Mouse (Mus musculus): ENCODE results near the gene Tmem135. TPM values are rescaled to one million over a fixed set of nuclear protein-coding genes. Genes with fewer than 3 reads are reported as not detected.

The Tmem135 gene
- total and polyA plus RNA-seq, 3 experiments, result 18.0 to 31.0 (median 30.0) TPM

- no peaks in the 10 kb centered on the region for H3K27me3 ChIP-seq (replicated peaks)
- H3K4me3 ChIP-seq (replicated peaks in 1 of 3; ENCODE audit: low read depth in 2 of 3, low read length in 2 of 3, poor library complexity in 1 of 3), result no peak overlapping the region
- TF ChIP-seq E2F4 (IDR thresholded peaks at IDR 0.05; ENCODE audit: insufficient replicate concordance, low read depth, low read length), result no peak
- TF ChIP-seq RAD21 (IDR thresholded peaks at IDR 0.05; ENCODE audit: low read depth, low read length), result no peak
- no peak for TF ChIP-seq SMC3 (IDR thresholded peaks at IDR 0.05; ENCODE audit: low read depth, low read length)
- TF ChIP-seq CTCF (conservative IDR thresholded peaks at IDR 0.05 in 1 of 2, IDR thresholded peaks at IDR 0.05 in 1 of 2; ENCODE audit: low read depth in 2 of 2, low read length in 2 of 2), result no peak
- no peak for TF ChIP-seq KAT2A (IDR thresholded peaks at IDR 0.05; ENCODE audit: insufficient replicate concordance, low read length)
- dilution Hi-C loops (cut with MboI; ENCODE audit: extremely low pct_ligation_motif_present, extremely low pct_unique_long_range_greater_than_20kb, low sequenced_read_pairs) (no loop called here), in situ Hi-C loops (cut with MboI; ENCODE audit: low pct_ligation_motif_present, low pct_unique_long_range_greater_than_20kb, low sequenced_read_pairs) (no loop called here)
- peaks cover 0 to 12% of the 10 kb centered on the region in 2 experiments for H3K36me3 ChIP-seq (replicated peaks in 1 of 2; ENCODE audit: control insufficient read depth in 1 of 2, insufficient read depth in 1 of 2, low read length in 1 of 2)
- peaks cover 10 to 76% of the 10 kb centered on the region in 2 experiments for H3K4me1 ChIP-seq (ENCODE audit: control insufficient read depth in 1 of 2, insufficient read depth in 2 of 2)
- H3K79me2 ChIP-seq (replicated peaks; ENCODE audit: control insufficient read depth, extremely low read depth, insufficient read depth, poor library complexity, severe bottlenecking), result no peaks in the 10 kb centered on the region
- H3K9me3 ChIP-seq (replicated peaks; ENCODE audit: low read length), result no peaks in the 10 kb centered on the region
- H3K9ac ChIP-seq (ENCODE audit: insufficient read depth, low read depth), result no peak overlapping the region
- H3K27ac ChIP-seq (ENCODE audit: insufficient read depth, low read depth), result no peak overlapping the region
- DNase-seq (ENCODE audit: extremely low read depth), result peak; percentile 65
- H3K4me2 ChIP-seq (ENCODE audit: insufficient read depth, low read depth, poor library complexity, severe bottlenecking), result no peak overlapping the region
Observed at GRCm38 (mm10) chr7:89177926-89178325, 226.1 kb downstream of the Tmem135 start.

GRCm38 (mm10) chr7:89174430-89174829 is 229.6 kb downstream of the Tmem135 start:
- peaks cover 0 to 4% of the 10 kb centered on the region in 2 experiments for H3K36me3 ChIP-seq (replicated peaks in 1 of 2; ENCODE audit: control insufficient read depth in 1 of 2, insufficient read depth in 1 of 2, low read length in 1 of 2)
- H3K4me2 ChIP-seq (ENCODE audit: insufficient read depth, low read depth, poor library complexity, severe bottlenecking), result no peak overlapping the region
- in situ Hi-C loops (cut with MboI; ENCODE audit: low pct_ligation_motif_present, low pct_unique_long_range_greater_than_20kb, low sequenced_read_pairs) (no loop called here), dilution Hi-C loops (cut with MboI; ENCODE audit: extremely low pct_ligation_motif_present, extremely low pct_unique_long_range_greater_than_20kb, low sequenced_read_pairs) (no loop called here)
- H3K27me3 ChIP-seq (replicated peaks), result no peaks in the 10 kb centered on the region
- TF ChIP-seq RCOR1 (conservative IDR thresholded peaks at IDR 0.05; ENCODE audit: low read depth, low read length) (no peak), ELF1 (IDR thresholded peaks at IDR 0.05; ENCODE audit: low read depth, low read length) (no peak), HCFC1 (IDR thresholded peaks at IDR 0.05; ENCODE audit: low read depth, low read length) (no peak), IRF4 (IDR thresholded peaks at IDR 0.05; ENCODE audit: low read depth, low read length) (no peak), JUND (conservative IDR thresholded peaks at IDR 0.05; ENCODE audit: low read depth, low read length) (no peak), ZMIZ1 (IDR thresholded peaks at IDR 0.05; ENCODE audit: low read depth, low read length) (no peak)
- no peak overlapping the region for H3K9ac ChIP-seq (ENCODE audit: insufficient read depth, low read depth)
- no peak for DNase-seq (ENCODE audit: extremely low read depth)
- no peak overlapping the region for H3K27ac ChIP-seq (ENCODE audit: insufficient read depth, low read depth)
- H3K9me3 ChIP-seq (replicated peaks; ENCODE audit: low read length), result no peaks in the 10 kb centered on the region
- H3K4me3 ChIP-seq (replicated peaks in 1 of 3; ENCODE audit: low read depth in 2 of 3, low read length in 2 of 3, poor library complexity in 1 of 3), result no peak overlapping the region
- H3K79me2 ChIP-seq (replicated peaks; ENCODE audit: control insufficient read depth, extremely low read depth, insufficient read depth, poor library complexity, severe bottlenecking), result no peaks in the 10 kb centered on the region
- H3K4me1 ChIP-seq (ENCODE audit: control insufficient read depth in 1 of 2, insufficient read depth in 2 of 2), result peaks cover 20 to 91% of the 10 kb centered on the region in 2 experiments

GRCm38 (mm10) chr7:89173018-89173417 is 231.0 kb downstream of the Tmem135 start:
- Histone ChIP-seq H3K9me3 (replicated peaks; ENCODE audit: low read length) (no peaks in the 10 kb centered on the region), H3K79me2 (replicated peaks; ENCODE audit: control insufficient read depth, extremely low read depth, insufficient read depth, poor library complexity, severe bottlenecking) (no peaks in the 10 kb centered on the region), H3K4me1 (ENCODE audit: control insufficient read depth in 1 of 2, insufficient read depth in 2 of 2) (peaks cover 20 to 85% of the 10 kb centered on the region in 2 experiments), H3K36me3 (replicated peaks in 1 of 2; ENCODE audit: control insufficient read depth in 1 of 2, insufficient read depth in 1 of 2, low read length in 1 of 2) (peaks cover 0 to 1% of the 10 kb centered on the region in 2 experiments), H3K27me3 (replicated peaks) (no peaks in the 10 kb centered on the region), H3K4me2 (ENCODE audit: insufficient read depth, low read depth, poor library complexity, severe bottlenecking) (peak overlapping the region; percentile 82), H3K27ac (ENCODE audit: insufficient read depth, low read depth) (peak overlapping the region; percentile 62), H3K9ac (ENCODE audit: insufficient read depth, low read depth) (no peak overlapping the region), H3K4me3 (replicated peaks in 1 of 3; ENCODE audit: low read depth in 2 of 3, low read length in 2 of 3, poor library complexity in 1 of 3) (no peak overlapping the region)
- dilution Hi-C loops (cut with MboI; ENCODE audit: extremely low pct_ligation_motif_present, extremely low pct_unique_long_range_greater_than_20kb, low sequenced_read_pairs), result no loop called here
- DNase-seq (ENCODE audit: extremely low read depth), result peak; percentile 82
- in situ Hi-C loops (cut with MboI; ENCODE audit: low pct_ligation_motif_present, low pct_unique_long_range_greater_than_20kb, low sequenced_read_pairs), result no loop called here
- TF ChIP-seq MXI1 (IDR thresholded peaks at IDR 0.05; ENCODE audit: low read depth, low read length) (peak; percentile 68), E2F4 (IDR thresholded peaks at IDR 0.05; ENCODE audit: insufficient replicate concordance, low read depth, low read length) (no peak), ETS1 (conservative IDR thresholded peaks at IDR 0.05; ENCODE audit: low read depth, low read length) (peak; percentile 92), ELF1 (IDR thresholded peaks at IDR 0.05; ENCODE audit: low read depth, low read length) (no peak), ZMIZ1 (IDR thresholded peaks at IDR 0.05; ENCODE audit: low read depth, low read length) (no peak), CHD2 (IDR thresholded peaks at IDR 0.05; ENCODE audit: low read length) (no peak), RCOR1 (conservative IDR thresholded peaks at IDR 0.05; ENCODE audit: low read depth, low read length) (peak; percentile 92), TCF12 (IDR thresholded peaks at IDR 0.05; ENCODE audit: low read depth, low read length) (peak; percentile 56; the same call in 1 of the 2 replicates), JUN (IDR thresholded peaks at IDR 0.05; ENCODE audit: insufficient read depth, low read depth, low read length) (peak; percentile 95), POLR2A (IDR thresholded peaks at IDR 0.05; ENCODE audit: low read depth, low read length) (no peak), ZKSCAN1 (IDR thresholded peaks at IDR 0.05; ENCODE audit: borderline replicate concordance, low read depth, low read length) (no peak), CHD1 (IDR thresholded peaks at IDR 0.05; ENCODE audit: low read depth, low read length) (no peak), NRF1 (IDR thresholded peaks at IDR 0.05; ENCODE audit: low read depth, low read length) (no peak), MAZ (IDR thresholded peaks at IDR 0.05; ENCODE audit: low read depth, low read length) (no peak), SMC3 (IDR thresholded peaks at IDR 0.05; ENCODE audit: low read depth, low read length) (no peak), EP300 (IDR thresholded peaks at IDR 0.05; ENCODE audit: low read length) (peak; percentile 95), PAX5 (IDR thresholded peaks at IDR 0.05; ENCODE audit: low read length) (no peak), MYC (IDR thresholded peaks at IDR 0.05; ENCODE audit: low read depth, low read length) (peak; percentile 86), HCFC1 (IDR thresholded peaks at IDR 0.05; ENCODE audit: low read depth, low read length) (no peak), UBTF (IDR thresholded peaks at IDR 0.05; ENCODE audit: low read depth, low read length) (no peak), KAT2A (IDR thresholded peaks at IDR 0.05; ENCODE audit: insufficient replicate concordance, low read length) (no peak)

All from CH12.LX (cell line).